Mouse (Mus musculus): ENCODE measurements around the gene Hephl1. TPM values are rescaled to one million over a fixed set of nuclear protein-coding genes. Genes with fewer than 3 reads are reported as not detected.
"Not testable (repeated sequence)": the region's sequence is repeated elsewhere in the genome, so short reads cannot be mapped to it uniquely, and the experiment has no call there.

Hephl1 gene
- total RNA-seq (2021) = under 1 TPM; 0.49 to 0.61 TPM
- long read RNA-seq, experiment 1 = 0 reads
- long read RNA-seq, experiment 2 = 0 reads

GRCm38 (mm10) chr9:15112008-15112407, at the start of gene Hephl1:
TSS of gene Hephl1 (minus strand) at chr9:15112108.
- no peak for DNase-seq

- DNase-seq = no peak
Measured at GRCm38 (mm10) chr9:15149246-15149926, 37.5 kb upstream of the Hephl1 start.

DNA sequence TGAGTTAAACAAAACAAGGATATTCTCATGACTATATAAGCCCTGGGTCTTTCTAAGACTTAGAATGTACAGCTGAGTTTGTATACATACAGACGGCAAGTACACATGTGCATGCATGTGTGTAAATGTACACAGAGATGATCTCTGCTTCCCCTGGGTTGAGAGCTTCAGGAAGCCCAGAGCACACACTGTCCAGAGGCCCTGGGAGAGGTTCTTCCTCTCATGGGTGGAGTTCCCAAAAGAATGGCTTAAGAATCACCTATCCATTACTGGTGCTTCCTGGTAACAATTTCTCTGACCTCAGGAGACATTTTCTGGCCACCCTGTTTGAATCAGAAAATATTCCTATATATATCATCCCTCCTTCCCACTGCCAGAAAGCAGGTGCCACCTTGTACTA, 28.6 kb upstream of the Hephl1 start:
- no peak for DNase-seq

DNA sequence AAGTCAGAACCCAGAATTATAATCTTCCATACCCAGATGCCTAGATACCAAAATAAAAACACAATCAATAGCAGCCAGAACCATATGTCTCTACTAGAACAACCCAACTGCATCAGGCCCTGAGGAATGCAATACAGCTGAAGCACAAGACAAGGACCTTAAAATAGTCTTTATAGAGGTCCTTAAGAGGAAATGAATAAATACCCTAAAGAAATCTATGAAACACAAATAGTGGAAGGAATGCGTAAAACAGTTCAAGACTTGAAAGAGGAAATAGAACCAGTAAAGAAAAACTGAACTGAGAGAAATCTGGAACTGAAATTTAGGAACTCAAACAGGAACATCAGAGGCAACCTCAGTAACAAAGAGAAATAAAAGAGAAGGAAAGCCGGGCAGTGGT, 14.0 kb upstream of the Hephl1 start:
- no peak for DNase-seq

DNA sequence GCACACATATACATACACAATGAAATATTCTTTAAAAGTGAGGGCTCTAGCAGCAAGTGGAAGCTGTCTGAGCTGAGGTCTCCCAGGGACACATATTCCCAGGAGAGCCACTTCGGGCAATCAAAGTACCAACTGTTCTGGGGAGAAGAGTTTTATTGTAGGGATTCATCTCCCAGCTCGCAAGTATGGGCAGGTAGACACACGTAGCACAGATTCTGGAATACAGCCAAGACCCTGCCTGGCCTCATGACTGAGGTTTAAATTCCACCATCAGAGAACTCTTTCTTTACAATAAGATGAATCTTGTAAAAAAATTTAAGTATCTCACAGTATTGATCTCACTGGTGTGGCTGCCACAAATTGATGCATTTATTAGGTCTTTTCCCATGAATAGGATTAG, 10.5 kb upstream of the Hephl1 start:
- no peak for DNase-seq

GRCm38 (mm10) chr9:15120841-15121358, 9.0 kb upstream of the Hephl1 start:
- DNase-seq = no peak

GRCm38 (mm10) chr9:15120209-15120608, 8.3 kb upstream of the Hephl1 start:
- no peak for DNase-seq

- DNase-seq = no peak
Measured at GRCm38 (mm10) chr9:15119515-15119914, 7.6 kb upstream of the Hephl1 start.

GRCm38 (mm10) chr9:15116165-15116564, 4.3 kb upstream of the Hephl1 start:
- no peak for DNase-seq

DNA sequence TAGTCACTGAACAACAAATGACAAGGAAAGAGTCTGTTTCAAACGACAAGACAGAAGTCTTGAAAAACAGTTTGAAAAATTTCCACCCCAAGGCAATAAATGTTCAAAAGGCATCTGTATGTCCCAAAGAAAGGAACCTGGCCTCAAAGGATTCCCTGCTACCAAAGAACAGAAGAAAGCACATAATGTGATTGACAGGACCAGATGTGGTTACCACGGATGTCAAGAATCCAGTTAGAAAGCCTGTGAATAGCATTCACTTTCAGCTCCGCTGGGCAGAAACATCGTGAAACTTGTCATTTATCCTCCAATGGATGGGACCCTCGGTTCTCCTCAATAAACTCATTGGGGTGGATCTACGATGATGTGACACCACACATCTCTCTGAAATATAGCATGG, 2.2 kb upstream of the Hephl1 start:
- no peak for DNase-seq

GRCm38 (mm10) chr9:15108101-15108500, 3.8 kb downstream of the Hephl1 start:
- DNase-seq = no peak

- peak; percentile 43 for DNase-seq
Measured at GRCm38 (mm10) chr9:15105136-15105535, 6.8 kb downstream of the Hephl1 start.

- no peak for DNase-seq
Measured at GRCm38 (mm10) chr9:15103579-15104300, 8.2 kb downstream of the Hephl1 start.

- no peak for DNase-seq
Measured at GRCm38 (mm10) chr9:15101531-15102161, 10.3 kb downstream of the Hephl1 start.

DNA sequence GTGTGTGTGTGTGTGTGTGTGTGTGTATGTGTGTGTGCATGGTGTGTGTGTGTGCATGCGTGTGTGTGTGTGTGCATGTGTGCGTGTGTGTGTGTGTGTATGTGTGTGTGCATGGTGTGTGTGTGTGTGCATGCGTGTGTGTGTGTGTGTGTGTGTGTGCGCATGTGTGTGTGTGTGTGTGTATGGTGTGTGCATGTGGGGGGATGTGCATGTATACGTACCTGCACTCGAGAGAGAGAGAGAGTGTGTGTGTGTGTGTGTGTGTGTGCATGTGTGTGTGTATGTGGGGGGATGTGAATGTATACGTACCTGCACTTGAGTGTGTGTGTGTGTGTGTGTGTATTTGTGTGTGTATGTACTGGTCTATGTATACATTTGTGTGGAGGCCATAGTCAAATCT, 13.5 kb downstream of the Hephl1 start:
- DNase-seq = not testable (repeated sequence)

DNA sequence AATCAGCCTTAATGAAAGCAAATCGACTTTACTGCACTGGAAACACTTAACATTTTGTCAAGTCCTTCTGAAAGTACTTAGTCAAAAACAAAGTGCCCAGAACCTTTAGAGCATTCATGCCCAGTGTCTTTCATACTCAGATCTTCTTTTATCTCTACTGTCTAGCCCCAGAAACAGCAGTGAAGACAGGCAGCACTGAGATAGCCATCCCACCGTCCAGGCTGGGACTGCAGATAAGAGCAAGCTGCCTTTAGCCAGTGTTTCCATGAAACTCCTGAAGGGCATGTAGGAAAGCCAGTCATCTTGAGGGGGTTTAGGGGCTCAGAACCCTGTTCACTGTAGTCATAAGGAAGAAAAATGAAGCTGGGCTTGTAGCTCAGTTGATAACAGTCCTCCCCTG, 14.7 kb downstream of the Hephl1 start:
- no peak for DNase-seq

GRCm38 (mm10) chr9:15096161-15096560, 15.7 kb downstream of the Hephl1 start:
- DNase-seq = no peak

GRCm38 (mm10) chr9:15095206-15095605, 16.7 kb downstream of the Hephl1 start:
- no peak for DNase-seq

DNA sequence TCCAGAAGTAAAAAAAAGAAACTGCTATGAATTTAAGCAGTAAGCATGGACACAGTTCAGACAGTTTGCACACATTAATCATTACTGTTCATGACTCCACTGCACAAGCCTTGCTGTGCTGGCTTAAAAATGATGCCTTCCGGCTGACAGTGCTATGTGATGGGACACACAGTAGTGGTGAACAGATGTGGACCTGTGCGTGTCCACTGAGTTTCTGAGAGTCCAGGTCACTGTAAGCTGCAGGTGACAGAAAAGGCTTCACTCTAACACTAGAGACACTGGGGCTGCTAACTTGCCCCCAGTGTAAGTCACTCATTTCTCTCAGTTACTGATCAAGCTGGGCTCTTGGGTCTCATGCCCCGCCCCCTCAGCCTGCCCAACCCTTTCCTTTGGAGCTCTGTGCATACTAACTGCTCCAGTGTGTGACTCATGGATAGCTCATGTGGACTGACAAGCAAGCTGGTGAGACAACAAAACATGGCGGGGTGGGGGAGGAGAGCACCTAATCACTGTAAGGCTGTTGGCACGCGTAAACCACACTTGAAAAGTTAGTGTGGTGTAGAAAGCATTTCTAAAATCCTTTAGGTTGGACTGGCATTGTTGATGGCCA, 43.1 kb downstream of the Hephl1 start:
- DNase-seq = no peak

- no peak for DNase-seq
Measured at GRCm38 (mm10) chr9:15067995-15068685, 43.8 kb downstream of the Hephl1 start.

DNA sequence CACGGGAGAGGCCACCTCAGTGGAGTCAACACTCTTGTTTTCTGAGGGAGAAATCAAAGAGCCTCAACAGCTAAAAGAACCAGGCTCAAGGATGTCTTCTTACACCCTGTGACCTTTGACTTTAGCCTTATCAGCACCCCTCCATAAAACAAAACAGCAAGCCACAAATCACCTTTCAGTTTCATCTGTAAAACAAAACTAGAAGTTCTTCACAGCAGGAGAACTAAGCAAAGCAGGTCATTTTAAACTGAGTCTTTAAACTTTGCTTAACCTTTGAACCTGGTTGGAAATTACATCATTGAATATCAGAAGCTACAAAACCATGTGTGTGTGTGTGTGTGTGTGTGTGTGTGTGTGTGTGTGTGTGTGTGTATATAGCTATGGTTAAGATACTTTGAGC, 47.7 kb downstream of the Hephl1 start:
- DNase-seq = no peak

GRCm38 (mm10) chr9:15060847-15061246, 51.1 kb downstream of the Hephl1 start:
- DNase-seq = no peak

Measured in gastrocnemius, postnatal 10 days (tissue).